Mouse (Mus musculus): ENCODE results near the gene Preb. TPM values are rescaled to one million over a fixed set of nuclear protein-coding genes. Genes with fewer than 3 reads are reported as not detected.

The Preb gene
- total RNA-seq, 2 experiments from 2014 or later, result 45.2 to 53.5 TPM

DNA sequence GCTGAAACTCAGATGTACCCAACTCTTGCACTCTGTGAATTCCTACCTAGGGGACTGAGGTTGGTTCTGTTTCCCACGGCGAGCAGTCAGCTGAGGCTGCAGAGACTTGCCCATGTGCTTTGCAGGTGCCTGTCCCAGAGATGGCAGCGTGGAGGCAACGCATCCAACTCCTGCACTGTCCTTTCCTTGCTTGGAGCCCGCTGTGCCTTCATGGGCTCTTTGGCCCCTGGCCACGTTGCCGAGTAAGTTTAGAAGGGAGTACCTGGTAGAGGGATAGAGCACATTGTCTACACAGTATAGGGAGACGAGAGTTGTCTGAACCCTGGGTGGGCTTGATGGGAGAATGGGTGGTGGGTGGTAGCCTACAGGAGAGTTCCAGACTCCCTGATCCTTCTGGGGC is 35.5 kb downstream of the Preb start:
- no peak for ATAC-seq (replicated peaks; ENCODE audit: poor library complexity)

DNA sequence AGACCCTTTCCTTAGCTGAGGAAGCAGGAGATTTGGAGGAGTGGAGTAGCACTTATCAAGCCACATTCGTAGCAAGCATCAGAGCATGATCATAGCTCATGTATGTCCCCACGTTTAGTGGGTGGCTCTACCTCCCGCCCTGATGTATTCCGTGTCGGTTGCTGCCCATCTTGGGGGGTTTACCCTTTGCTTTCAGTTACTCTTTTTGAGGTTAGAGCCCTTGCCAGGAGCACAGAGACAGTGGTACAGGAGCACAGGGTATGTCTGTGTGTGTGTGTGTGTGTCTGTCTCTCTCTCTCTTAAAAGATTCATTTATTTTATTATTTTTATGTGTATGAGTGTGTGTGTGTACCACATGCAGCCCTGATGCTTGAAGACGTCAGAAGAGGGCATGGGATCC is 37.0 kb downstream of the Preb start:
- no peak for ATAC-seq (replicated peaks; ENCODE audit: poor library complexity)

DNA sequence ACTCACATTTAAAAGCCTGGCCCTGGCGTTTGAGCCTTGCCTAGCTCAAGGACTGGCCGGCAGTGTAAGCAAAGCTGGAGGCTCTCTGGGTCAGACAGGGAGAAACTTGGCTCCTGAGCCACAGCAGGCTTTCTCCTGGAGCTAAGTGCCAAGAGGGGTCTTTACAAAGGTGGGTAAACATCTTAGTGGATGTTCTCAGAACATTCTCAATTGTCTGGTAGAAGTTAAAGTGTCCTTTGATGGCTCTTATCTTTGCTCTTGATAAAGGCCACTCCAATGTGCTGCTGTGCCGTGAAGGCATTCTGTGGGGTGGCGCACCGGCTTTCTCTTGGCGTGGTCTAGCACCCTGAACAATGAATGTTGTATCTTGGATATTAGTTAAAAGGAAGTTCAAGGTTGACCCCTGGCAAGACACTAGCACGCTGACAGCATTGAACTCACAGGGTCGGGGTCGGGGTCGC is 37.5 kb downstream of the Preb start:
- ATAC-seq (replicated peaks; ENCODE audit: poor library complexity), result no peak

DNA sequence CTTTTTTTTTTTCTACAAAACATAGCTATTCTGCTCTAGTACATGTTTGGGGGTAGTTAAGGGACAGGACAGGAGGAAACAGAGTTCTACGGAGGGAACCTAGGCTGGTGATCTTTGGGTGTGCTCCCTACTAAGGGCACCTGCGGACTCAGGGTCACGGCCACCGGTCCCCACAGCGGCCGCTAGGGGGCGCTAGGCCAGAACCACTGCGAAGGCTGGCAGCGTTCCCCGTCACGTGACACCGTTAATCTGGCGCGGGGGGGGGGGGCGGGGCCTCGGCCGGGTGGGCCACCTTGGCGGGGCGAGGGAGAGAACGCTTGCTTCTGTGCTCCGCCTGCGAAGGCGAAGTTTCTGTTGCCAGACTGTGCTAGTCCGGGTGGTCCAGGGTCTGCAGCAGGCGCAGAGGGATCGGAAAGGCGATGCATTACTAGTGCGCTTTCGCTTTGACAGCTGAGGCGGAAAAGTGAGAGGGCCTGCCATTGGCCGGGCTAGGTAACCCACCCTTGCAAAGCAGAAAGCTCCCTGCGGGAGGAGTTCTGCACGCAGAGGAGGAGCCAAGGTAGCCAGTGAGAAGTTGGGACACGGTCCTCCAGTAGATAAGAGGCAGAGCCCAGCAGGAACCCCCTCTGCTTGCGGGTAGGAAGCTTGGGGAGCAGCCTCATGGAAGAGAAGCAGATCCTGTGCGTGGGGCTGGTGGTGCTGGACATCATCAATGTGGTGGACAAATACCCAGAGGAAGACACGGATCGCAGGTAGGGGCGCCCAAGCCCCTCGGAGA is 38.7 kb downstream of the Preb start, which contains the start of gene Khk:
TSS of gene Khk (plus strand) at position 176 of the 778 bp plus-strand sequence.
- ATAC-seq (replicated peaks; ENCODE audit: poor library complexity), result peak; percentile 91

DNA sequence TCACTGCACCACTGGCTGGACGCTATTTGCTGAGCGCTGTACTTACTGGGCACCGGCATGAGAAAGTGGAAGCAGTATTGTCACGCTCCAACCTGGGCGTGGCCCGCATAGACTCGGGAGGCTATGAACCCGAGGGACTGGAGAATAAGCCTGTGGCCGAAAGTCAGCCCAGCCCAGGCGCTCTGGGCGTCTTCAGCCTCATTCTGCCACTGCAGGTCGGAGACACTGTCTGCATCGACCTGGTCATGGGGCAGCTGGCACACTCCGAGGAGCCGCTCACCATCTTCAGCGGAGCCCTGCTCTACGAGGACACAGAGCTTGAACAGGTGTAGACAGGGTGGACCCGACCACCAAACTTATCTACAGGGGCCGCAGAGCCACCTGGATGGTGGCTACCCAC is 39.5 kb downstream of the Preb start:
- ATAC-seq (replicated peaks; ENCODE audit: poor library complexity), result no peak

DNA sequence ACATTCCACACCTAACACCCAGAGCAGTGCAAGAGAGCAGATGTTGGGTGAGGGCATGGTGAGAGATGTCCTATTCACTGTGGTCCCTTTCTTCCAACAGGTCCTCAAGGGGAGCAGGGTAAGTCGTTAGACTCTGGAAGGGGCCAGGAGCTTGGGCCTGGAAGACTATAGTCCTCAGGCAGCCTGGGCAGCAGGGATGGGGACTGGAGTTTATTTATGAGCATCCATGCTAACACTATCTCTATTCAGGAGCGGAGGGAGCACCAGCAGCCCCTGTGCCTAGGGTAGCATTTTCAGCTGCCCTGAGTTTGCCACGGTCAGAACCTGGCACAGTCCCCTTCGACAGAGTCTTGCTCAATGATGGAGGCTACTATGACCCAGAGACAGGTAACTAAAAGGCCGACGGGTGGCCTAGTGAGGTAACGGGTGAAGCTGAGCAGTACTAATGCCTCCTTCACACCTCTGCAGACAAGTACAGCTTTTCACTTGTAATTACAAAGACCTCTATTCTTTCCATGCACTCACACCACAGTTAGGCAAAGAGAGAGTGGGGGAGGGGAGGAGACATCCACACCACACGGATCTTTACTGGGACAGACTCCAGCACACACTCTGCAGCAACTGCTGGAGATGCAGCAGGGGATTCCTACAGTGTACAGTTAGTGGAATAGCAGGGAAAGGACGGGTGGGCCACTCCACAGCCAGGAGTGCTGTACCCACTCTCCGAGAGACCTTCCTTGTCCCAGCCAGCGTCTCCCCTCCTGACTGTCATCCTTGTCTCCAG is 40.1 kb downstream of the Preb start:
- no peak for ATAC-seq (replicated peaks; ENCODE audit: poor library complexity)

DNA sequence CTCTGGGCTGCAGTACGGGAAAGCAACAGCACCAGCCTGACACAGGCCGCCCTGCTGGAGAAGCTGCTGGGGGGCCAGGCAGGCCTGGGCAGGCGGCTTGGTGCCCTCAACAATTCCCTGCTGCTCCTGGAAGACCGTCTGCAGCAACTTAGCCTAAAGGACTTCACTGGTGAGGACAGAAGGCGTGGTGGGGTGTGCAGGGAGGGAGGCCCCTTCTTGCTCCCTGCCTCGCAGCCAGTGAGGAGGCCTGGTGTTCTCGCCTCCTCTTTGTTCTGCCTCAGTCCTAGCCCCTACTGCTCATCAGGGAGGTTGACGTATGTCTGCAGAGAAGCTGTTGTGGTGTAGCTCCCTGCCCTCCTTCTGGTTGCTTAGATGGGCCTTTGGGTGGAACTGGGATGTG is 41.5 kb downstream of the Preb start:
- no peak for ATAC-seq (replicated peaks; ENCODE audit: poor library complexity)

DNA sequence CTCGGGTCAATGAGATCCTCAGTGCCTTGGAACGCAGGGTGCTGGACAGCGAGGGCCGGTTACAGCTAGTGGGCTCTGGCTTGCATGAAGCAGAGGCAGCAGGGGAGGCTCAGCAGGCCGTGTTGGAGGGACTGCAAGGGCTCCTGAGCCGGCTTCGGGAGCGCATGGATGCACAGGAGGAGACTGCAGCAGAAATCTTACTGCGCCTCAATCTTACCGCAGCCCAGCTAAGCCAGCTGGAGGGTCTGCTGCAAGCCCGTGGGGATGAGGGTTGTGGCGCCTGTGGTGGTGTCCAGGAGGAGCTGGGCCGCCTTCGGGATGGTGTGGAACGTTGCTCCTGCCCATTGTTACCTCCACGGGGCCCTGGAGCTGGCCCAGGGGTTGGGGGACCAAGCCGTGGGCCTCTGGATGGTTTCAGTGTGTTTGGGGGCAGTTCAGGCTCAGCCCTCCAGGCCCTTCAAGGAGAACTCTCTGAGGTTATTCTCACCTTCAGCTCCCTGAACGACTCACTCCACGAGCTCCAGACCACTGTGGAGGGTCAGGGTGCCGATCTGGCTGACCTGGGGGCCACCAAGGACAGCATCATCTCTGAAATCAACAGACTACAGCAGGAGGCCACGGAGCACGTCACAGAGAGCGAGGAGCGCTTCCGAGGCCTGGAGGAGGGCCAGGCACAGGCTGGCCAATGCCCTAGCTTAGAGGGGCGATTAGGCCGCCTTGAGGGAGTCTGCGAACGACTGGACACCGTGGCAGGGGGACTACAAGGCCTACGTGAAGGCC is 42.1 kb downstream of the Preb start:
- ATAC-seq (replicated peaks; ENCODE audit: poor library complexity), result no peak

DNA sequence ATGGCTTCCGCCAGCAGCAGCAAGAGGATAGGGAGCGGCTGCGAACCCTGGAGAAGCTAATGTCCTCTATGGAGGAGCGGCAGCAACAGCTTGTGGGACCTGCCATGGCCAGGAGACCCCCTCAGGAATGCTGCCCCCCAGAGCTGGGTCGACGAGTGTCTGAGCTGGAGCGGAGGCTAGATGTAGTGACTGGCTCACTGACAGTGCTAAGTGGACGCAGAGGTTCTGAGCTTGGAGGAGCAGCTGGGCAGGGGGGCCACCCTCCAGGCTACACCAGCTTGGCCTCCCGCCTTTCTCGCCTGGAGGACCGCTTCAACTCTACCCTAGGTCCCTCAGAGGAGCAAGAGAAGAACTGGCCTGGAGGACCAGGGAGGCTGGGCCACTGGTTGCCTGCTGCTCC is 42.8 kb downstream of the Preb start:
- no peak for ATAC-seq (replicated peaks; ENCODE audit: poor library complexity)

DNA sequence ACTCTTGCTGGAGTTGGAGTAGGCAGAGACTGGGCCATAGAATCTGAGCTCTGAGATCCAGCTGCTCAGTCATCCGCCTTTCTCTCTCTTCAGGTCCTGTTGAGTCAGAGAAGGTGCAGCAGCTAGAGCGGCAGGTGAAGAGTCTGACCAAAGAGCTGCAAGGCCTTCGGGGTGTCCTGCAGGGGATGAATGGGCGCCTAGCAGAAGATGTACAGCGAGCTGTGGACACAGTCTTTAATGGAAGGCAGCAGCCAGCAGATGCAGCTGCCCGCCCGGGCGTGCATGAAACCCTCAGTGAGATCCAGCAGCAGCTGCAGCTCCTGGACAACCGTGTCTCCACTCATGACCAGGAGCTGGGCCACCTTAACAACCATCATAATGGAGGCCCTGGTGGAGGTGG is 43.3 kb downstream of the Preb start:
- no peak for ATAC-seq (replicated peaks; ENCODE audit: poor library complexity)

DNA sequence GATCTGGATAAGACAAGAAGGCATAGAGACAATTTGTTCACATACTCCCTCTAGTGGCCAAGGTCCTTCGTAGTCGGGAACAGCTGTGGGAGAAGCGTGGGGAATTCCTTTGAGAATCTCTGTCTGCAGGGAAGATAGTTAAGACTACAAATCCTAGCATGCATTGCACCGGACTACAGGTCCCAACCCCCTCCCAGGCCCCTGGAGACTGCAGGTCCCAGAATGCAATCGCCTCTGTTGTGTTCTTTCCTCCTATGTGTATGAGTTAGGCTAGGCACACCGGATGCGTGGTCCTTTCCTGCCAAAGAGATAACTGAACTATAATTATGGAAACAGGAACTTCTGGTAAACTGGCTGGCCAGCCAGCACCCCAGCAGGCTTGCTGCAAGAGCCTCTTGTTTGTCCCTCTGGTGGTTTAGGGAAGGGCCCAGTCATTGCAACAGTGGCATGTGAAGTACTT is 44.2 kb downstream of the Preb start:
- peak; percentile 77 for ATAC-seq (replicated peaks; ENCODE audit: poor library complexity)

DNA sequence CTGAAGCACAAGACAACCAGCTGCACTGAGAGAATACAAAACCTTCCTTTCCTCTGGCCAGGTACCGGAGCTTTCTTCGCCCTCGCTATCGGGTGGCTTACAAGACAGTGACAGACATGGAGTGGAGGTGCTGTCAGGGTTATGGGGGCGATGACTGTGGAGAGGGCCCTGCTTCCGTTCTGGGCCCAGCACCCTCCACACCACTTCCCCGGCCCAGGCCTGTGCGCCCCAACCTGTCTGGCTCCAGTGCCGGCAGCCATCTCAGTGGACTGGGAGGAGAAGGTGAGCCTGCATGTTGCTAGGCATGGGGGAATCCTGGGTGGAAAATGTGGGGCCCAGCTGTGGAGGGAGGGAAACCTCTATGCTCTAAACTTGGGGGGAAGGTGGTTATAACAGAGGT is 44.7 kb downstream of the Preb start:
- 0 out of 2 replicates have a peak, but pooled peaks have one; percentile 8 for ATAC-seq (replicated peaks; ENCODE audit: poor library complexity)

DNA sequence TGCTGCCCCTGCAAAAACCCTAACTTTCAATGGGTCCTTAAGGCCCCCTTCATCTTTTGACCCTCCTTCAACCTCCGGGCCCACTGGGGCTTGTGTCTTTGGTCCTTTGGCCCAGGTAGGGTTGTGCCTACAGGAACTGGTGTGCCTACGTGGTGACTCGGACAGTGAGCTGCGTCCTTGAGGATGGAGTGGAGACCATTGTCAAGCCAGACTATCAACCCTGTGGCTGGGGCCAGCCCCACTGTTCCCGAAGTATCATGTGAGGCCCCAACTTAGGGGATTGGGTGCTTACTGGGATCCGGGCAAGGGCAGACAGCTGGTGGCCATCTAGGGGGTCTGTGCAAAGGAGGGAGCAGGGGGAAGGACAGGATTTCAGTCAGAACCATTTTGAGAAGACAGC is 45.3 kb downstream of the Preb start:
- no peak for ATAC-seq (replicated peaks; ENCODE audit: poor library complexity)

DNA sequence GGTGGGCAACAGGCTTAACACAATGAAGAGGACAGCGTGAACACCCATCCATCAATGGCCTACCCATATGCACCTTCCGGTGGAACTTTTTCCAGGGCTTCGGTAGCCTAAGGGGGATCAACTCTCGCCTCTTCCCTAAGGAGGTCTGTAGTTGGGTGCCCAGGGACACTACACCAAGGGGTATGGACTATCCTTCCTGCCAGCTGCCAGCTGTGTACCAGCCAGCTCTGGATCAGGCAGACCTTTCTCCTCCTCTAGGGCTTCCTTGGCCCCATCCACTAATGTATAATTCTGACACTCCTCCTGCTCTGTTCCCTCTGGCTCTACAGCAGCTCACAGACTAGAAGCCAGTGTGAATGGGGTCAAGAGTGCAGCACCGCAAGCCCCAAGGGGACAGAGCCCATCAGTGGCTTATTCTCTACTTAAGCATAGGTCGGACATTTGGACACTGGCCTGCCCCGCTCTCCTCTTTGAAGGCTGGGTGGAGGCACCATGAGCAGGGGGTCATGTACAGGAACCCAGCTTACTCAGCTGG is 46.0 kb downstream of the Preb start:
- no peak for ATAC-seq (replicated peaks; ENCODE audit: poor library complexity)

DNA sequence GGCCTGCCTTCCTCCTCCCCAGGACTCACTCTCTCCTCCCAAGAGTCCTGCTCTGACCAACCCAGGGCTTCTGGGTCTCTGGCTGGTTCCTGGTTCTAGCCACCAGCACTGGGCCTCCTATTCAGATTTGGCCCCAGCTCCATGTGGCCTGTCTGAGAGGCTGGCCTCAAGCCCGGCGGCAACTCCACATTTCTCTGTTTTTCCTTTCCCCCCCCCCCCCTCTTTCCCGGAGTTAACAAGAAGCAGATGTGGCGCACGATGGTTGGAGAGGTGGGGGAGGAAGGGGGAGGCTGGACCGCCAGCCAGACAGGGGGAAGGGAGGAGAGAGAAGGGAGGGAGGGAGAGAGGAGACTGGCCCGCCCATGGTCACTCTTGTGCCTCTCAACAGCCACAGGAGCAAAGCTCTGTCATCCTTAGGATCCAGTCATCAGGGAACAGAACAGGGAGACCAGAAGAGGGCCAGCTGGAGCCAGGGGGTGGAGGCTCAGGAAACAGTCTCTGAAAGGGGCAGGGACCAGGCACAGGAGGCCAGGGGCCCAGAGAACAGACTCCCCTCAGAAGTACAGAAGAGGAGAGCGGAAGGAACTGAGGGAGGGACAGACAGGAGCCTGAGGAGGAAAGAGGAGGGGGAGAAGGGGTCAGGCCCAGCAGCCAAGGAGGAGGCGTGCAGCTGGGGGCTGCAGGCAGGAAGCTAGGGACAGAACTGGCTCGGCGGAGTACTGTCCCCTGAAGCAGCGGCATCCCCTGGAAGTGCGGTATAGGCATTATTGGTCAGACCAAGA is 46.9 kb downstream of the Preb start, which contains the start of gene Emilin1:
TSS of gene Emilin1 (plus strand) at position 343 of the 782 bp plus-strand sequence.
- ATAC-seq (replicated peaks; ENCODE audit: poor library complexity), result peak; percentile 43

DNA sequence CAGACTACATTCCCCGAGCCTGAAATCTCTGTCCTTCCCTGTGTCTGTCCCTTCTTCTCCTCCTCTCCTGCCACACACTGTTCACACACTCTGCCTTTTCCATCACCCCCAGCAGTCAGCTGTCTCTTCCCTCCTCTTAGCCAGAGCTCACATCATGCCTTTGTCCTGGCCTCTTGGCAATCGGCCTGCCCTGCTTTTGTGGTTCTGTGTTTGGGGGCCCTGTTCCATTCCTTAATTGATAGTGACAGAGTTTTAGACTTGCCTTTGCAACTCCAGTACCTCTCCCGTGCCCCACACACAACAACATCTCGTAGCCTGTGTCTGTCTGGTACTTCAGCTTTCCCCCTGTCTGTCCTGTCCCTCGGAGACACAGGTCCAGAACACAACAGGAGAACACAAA is 48.0 kb downstream of the Preb start:
- no peak for ATAC-seq (replicated peaks; ENCODE audit: poor library complexity)

DNA sequence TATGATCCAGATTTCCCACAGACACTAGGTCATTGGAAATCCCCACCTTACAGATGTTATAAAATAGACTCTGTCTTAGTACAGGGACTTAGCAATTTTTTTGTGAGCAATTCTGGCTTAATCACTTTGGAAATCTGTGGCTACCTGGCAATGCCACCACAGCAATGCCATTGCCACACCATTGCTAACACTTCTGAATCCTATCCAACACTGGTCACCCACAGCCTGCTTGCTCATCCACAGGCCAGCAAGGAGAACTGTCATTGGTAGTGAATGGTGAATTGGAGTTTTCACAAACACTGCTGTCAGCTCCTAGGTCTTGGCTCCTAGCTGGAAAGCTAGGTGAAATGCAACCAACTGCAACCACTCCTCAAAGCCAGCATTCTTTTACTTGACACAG is 49.7 kb downstream of the Preb start:
- no peak for ATAC-seq (replicated peaks; ENCODE audit: poor library complexity)

DNA sequence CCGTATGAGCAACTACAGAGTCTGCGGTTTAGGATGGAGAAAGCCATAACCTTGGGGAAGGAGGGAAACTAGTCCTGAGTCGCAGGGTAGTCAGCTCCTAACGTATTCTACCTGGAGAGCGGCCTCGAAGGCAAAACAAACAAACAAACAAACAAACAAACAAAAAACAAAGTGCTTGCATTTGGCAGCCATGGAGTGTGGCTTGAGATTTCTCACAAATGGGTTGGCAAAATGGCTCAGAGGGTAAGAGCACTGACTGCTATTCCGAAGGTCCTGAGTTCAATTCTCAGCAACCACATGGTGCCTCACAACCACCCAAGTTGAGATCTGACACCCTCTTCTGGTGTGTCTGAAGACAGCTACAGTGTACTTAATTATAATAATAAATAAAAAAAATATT is 50.3 kb downstream of the Preb start:
- ATAC-seq (replicated peaks; ENCODE audit: poor library complexity), result no peak

DNA sequence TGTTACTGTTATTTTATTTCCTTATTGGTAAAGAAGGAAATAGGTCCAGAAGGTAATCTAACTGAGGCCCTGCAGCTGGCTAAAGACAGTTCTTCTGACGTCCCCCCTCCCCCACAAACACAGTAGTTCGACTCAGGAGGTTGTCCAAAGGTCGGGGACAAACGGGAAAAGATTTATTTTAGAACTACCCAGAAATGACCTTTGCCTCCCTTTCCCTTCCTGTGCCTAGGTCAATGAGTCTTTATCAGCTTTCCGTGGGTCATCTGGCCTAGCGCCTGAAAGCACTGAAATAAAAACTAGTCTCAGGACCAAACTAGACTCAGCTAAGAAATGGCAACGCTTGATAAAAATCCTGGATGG is 50.9 kb downstream of the Preb start:
- no peak for ATAC-seq (replicated peaks; ENCODE audit: poor library complexity)

All from megakaryocyte progenitor cell, adult 5-6 weeks (primary cell).